Mouse (Mus musculus) MEL (cell line): ENCODE measurements around the gene Srf. TPM values are rescaled to one million over a fixed set of nuclear protein-coding genes. Genes with fewer than 3 reads are reported as not detected.

Experiments used
- DNase-seq: peaks from one replicate; pipeline ENCODE4 v3.0.0; 2011; ENCODE audit warnings: low read depth, low spot score
- H3K27ac ChIP-seq: 2 replicates; pipeline ENCODE4 v1.5.1; 2012; ENCODE audit warnings: low read depth, mild to moderate bottlenecking, control low read depth, low read length, moderate library complexity; ENCODE audit not compliant: control insufficient read depth
- H3K27me3 ChIP-seq, 2 experiments: fragments of 150-350 bp in 1 of 2; sonication (generic) in 1 of 2; 2 replicates each; pipeline ENCODE4 v1.6.1; 2012; ENCODE audit warnings: low read length in 2 of 2, mild to moderate bottlenecking in 2 of 2, improper control_type of control experiment in 1 of 2, moderate library complexity in 1 of 2; ENCODE audit not compliant: insufficient read depth in 2 of 2, control insufficient read depth in 1 of 2
- H3K36me3 ChIP-seq, 2 experiments: 2 replicates each; pipeline ENCODE4 v1.6.1; 2012 to 2014; ENCODE audit warnings: low read length in 2 of 2, improper control_type of control experiment in 1 of 2, inconsistent platforms in 1 of 2, mild to moderate bottlenecking in 1 of 2; ENCODE audit not compliant: insufficient read depth in 2 of 2, control insufficient read depth in 1 of 2
- H3K4me1 ChIP-seq, 2 experiments: fragments of 150-350 bp in 1 of 2; sonication (generic) in 1 of 2; 2 replicates each; pipeline ENCODE4 v1.6.1; 2012; ENCODE audit warnings: low read length in 2 of 2, improper control_type of control experiment in 1 of 2, mild to moderate bottlenecking in 1 of 2; ENCODE audit not compliant: insufficient read depth in 2 of 2, control insufficient read depth in 1 of 2
- H3K4me3 ChIP-seq, 2 experiments: fragments of 150-350 bp in 1 of 2; sonication (generic) in 1 of 2; 2 replicates each; pipeline ENCODE4 v1.5.1; 2012; ENCODE audit warnings: low read depth in 2 of 2, low read length in 2 of 2, mild to moderate bottlenecking in 2 of 2, moderate library complexity in 2 of 2, control low read depth in 1 of 2, improper control_type of control experiment in 1 of 2; ENCODE audit not compliant: control insufficient read depth in 1 of 2, insufficient read depth in 1 of 2
- H3K79me2 ChIP-seq: 2 replicates; pipeline ENCODE4 v1.6.1; 2012; ENCODE audit warnings: mild to moderate bottlenecking, low read length, moderate library complexity; ENCODE audit not compliant: control insufficient read depth, poor library complexity, insufficient read depth
- H3K9ac ChIP-seq: 2 replicates; pipeline ENCODE4 v1.6.1; 2012; ENCODE audit warnings: low read depth, mild to moderate bottlenecking, control low read depth, low read length, moderate library complexity; ENCODE audit not compliant: control insufficient read depth, poor library complexity, severe bottlenecking
- H3K9me3 ChIP-seq: fragments of 150-350 bp; sonication (generic); replicated peaks from 2 replicates; pipeline ENCODE4 v1.6.1; 2012; ENCODE audit warnings: mild to moderate bottlenecking, low read length, improper control_type of control experiment, moderate library complexity; ENCODE audit not compliant: insufficient read depth
- CTCF ChIP-seq, 3 experiments: IDR thresholded peaks in 2 of 3; conservative IDR thresholded peaks in 1 of 3; 2 replicates each; pipeline ENCODE4 v1.5.1; 2011 to 2012; ENCODE audit warnings: low read length in 3 of 3, low read depth in 2 of 3, mild to moderate bottlenecking in 2 of 3, improper control_type of control experiment in 1 of 3, inconsistent platforms in 1 of 3, mixed read lengths in 1 of 3, moderate library complexity in 1 of 3; ENCODE audit not compliant: control insufficient read depth in 1 of 3, insufficient read depth in 1 of 3, poor library complexity in 1 of 3, severe bottlenecking in 1 of 3
- E2F4 ChIP-seq: IDR thresholded peaks from 2 replicates; pipeline ENCODE4 v1.6.1; 2011; ENCODE audit warnings: low read depth, low read length, improper control_type of control experiment, borderline replicate concordance
- ELF1 ChIP-seq: IDR thresholded peaks from 2 replicates; pipeline ENCODE4 v1.6.1; 2014; ENCODE audit warnings: low read depth, mild to moderate bottlenecking, inconsistent platforms, low read length, improper control_type of control experiment, moderate library complexity
- EP300 ChIP-seq, 2 experiments: IDR thresholded peaks; 2 replicates each; pipeline ENCODE4 v1.6.1; 2011; ENCODE audit warnings: improper control_type of control experiment in 2 of 2, low read length in 2 of 2, low read depth in 1 of 2, mild to moderate bottlenecking in 1 of 2
- KAT2A ChIP-seq: conservative IDR thresholded peaks from 2 replicates; pipeline ENCODE4 v1.6.1; 2012; ENCODE audit warnings: low read depth, low read length, improper control_type of control experiment, inconsistent platforms
- MAX ChIP-seq: IDR thresholded peaks from 2 replicates; pipeline ENCODE4 v1.6.1; 2011; ENCODE audit warnings: low read length, improper control_type of control experiment
- MAZ ChIP-seq: IDR thresholded peaks from 2 replicates; pipeline ENCODE4 v1.6.1; 2012; ENCODE audit warnings: low read depth, mild to moderate bottlenecking, inconsistent platforms, low read length, improper control_type of control experiment
- MEF2A ChIP-seq: IDR thresholded peaks from 2 replicates; pipeline ENCODE4 v1.6.1; 2014; ENCODE audit warnings: low read depth, mild to moderate bottlenecking, inconsistent platforms, low read length, improper control_type of control experiment; ENCODE audit not compliant: poor library complexity, insufficient replicate concordance, severe bottlenecking; ENCODE audit errors: extremely low read depth
- MXI1 ChIP-seq: IDR thresholded peaks from 2 replicates; pipeline ENCODE4 v1.6.1; 2011; ENCODE audit warnings: mild to moderate bottlenecking, low read depth, low read length, improper control_type of control experiment
- MYB ChIP-seq: IDR thresholded peaks from 2 replicates; pipeline ENCODE4 v1.6.1; 2011; ENCODE audit warnings: mild to moderate bottlenecking, low read depth, low read length, improper control_type of control experiment
- MYC ChIP-seq: IDR thresholded peaks from 2 replicates; pipeline ENCODE4 v1.6.1; 2011; ENCODE audit warnings: low read depth, mild to moderate bottlenecking, low read length, improper control_type of control experiment, moderate library complexity
- POLR2AphosphoS2 ChIP-seq: IDR thresholded peaks from 2 replicates; pipeline ENCODE4 v1.6.1; 2011; ENCODE audit warnings: low read length, improper control_type of control experiment
- POLR2AphosphoS5 ChIP-seq: IDR thresholded peaks from 2 replicates; pipeline ENCODE4 v1.6.1; 2012; ENCODE audit warnings: low read depth, borderline replicate concordance, mild to moderate bottlenecking, inconsistent platforms, low read length, moderate library complexity, mixed read lengths
- SMC3 ChIP-seq: IDR thresholded peaks from 2 replicates; pipeline ENCODE4 v1.6.1; 2011; ENCODE audit warnings: low read depth, low read length, improper control_type of control experiment
- UBTF ChIP-seq: IDR thresholded peaks from 2 replicates; pipeline ENCODE4 v1.6.1; 2012; ENCODE audit warnings: low read depth, mild to moderate bottlenecking, inconsistent platforms, low read length, improper control_type of control experiment, moderate library complexity, borderline replicate concordance; ENCODE audit not compliant: insufficient read depth
- ZKSCAN1 ChIP-seq: IDR thresholded peaks from 2 replicates; pipeline ENCODE4 v1.6.1; 2012; ENCODE audit warnings: low read depth, mild to moderate bottlenecking, inconsistent platforms, low read length, improper control_type of control experiment, moderate library complexity
- ZMIZ1 ChIP-seq: IDR thresholded peaks from 2 replicates; pipeline ENCODE4 v1.6.1; 2012; ENCODE audit warnings: low read depth, mild to moderate bottlenecking, inconsistent platforms, low read length, improper control_type of control experiment, moderate library complexity
- polyA plus RNA-seq, 2 experiments: library from polyadenylated mRNA; stranded (reverse) in 1 of 2; unstranded in 1 of 2; fragments of >175 nt in 1 of 2; fragments of >200 nt in 1 of 2; gene quantifications; 2 replicates each; pipeline versions ENCODE4 v1.2.1 to v1.2.4; 2012; ENCODE audit warnings: low replicate concordance in 2 of 2, low read depth in 1 of 2; ENCODE audit not compliant: insufficient read length in 2 of 2, insufficient read depth in 1 of 2, missing spikeins in 1 of 2
- total RNA-seq: library from RNA; depleted of rRNA; stranded (reverse); fragments of 300-350 nt; gene quantifications from 2 replicates; pipeline ENCODE4 v1.2.3, GENCODE M21; 2012

Srf gene
- total and polyA plus RNA-seq, 3 experiments, result 43.9 to 114 TPM; not detected in 1

- no peak for TF ChIP-seq E2F4
- no peak for TF ChIP-seq CTCF (IDR thresholded peaks at IDR 0.05 in 2 of 3, conservative IDR thresholded peaks at IDR 0.05 in 1 of 3; ENCODE audit: control insufficient read depth in 1 of 3, insufficient read depth in 1 of 3, low read depth in 2 of 3, low read length in 3 of 3, poor library complexity in 1 of 3, severe bottlenecking in 1 of 3)
- no peak for TF ChIP-seq MAZ
- no peak for TF ChIP-seq MYB
- no peak for TF ChIP-seq ELF1
- TF ChIP-seq ZMIZ1, result no peak
- TF ChIP-seq POLR2AphosphoS2, result no peak
- TF ChIP-seq MAX, result no peak
- TF ChIP-seq ZKSCAN1, result no peak
- TF ChIP-seq UBTF, result no peak
- no peak for TF ChIP-seq KAT2A
- Histone ChIP-seq H3K27ac (no peak overlapping the region), H3K9ac (no peak overlapping the region), H3K4me1 (peaks cover 0 to 23% of the 10 kb centered on the region in 2 experiments; a peak in 3 of 4 replicates), H3K36me3 (peaks cover 0 to 18% of the 10 kb centered on the region in 2 experiments; a peak in 3 of 4 replicates), H3K9me3 (no peaks in the 10 kb centered on the region), H3K4me3 (no peak overlapping the region), H3K79me2 (peaks cover 25% of the 10 kb centered on the region), H3K27me3 (no peaks in the 10 kb centered on the region)
- DNase-seq, result no peak
Measured at GRCm38 (mm10) chr17:46550904-46551303, 5.1 kb downstream of the Srf start.

GRCm38 (mm10) chr17:46549642-46550041, 6.3 kb downstream of the Srf start:
- Histone ChIP-seq H3K79me2 (peaks cover 13% of the 10 kb centered on the region), H3K9ac (no peak overlapping the region), H3K4me1 (peaks cover 0 to 20% of the 10 kb centered on the region in 2 experiments; a peak in 3 of 4 replicates), H3K27ac (no peak overlapping the region), H3K27me3 (no peaks in the 10 kb centered on the region)
- no peak for DNase-seq
- TF ChIP-seq MEF2A (no peak), CTCF (IDR thresholded peaks at IDR 0.05 in 2 of 3, conservative IDR thresholded peaks at IDR 0.05 in 1 of 3; ENCODE audit: control insufficient read depth in 1 of 3, insufficient read depth in 1 of 3, low read depth in 2 of 3, low read length in 3 of 3, poor library complexity in 1 of 3, severe bottlenecking in 1 of 3) (no peak), EP300 (IDR thresholded peaks at IDR 0.05; ENCODE audit: low read depth in 1 of 2, low read length in 2 of 2) (no peak), ZMIZ1 (no peak), MYC (no peak), SMC3 (no peak), POLR2AphosphoS5 (no peak), MXI1 (no peak)
- TF ChIP-seq, all 39 proteins: peak for 0
- Histone ChIP-seq H3K4me3 (no peak overlapping the region), H3K9me3 (no peaks in the 10 kb centered on the region), H3K36me3 (peaks cover 0 to 18% of the 10 kb centered on the region in 2 experiments; a peak in 3 of 4 replicates)
